Mouse (Mus musculus): ENCODE results near the gene Mcat.

Gene Mcat

GRCm38 (mm10) chr15:83535890-83536231 lies 27.7 kb downstream of the Mcat start:
- DNase-seq (ENCODE audit: low spot score), result no peak

- no peak for DNase-seq (ENCODE audit: low spot score)
Measured at GRCm38 (mm10) chr15:83534960-83535889, 28.4 kb downstream of the Mcat start.

- DNase-seq (ENCODE audit: low spot score), result no peak
Measured at GRCm38 (mm10) chr15:83532606-83533005, 31.0 kb downstream of the Mcat start.

- DNase-seq (ENCODE audit: low spot score), result no peak
Measured at GRCm38 (mm10) chr15:83531961-83532469, 31.6 kb downstream of the Mcat start.

- DNase-seq (ENCODE audit: low spot score), result no peak
Measured at GRCm38 (mm10) chr15:83530688-83531087, 32.9 kb downstream of the Mcat start.

GRCm38 (mm10) chr15:83530233-83530632 lies 33.4 kb downstream of the Mcat start:
- DNase-seq (ENCODE audit: low spot score), result no peak

- DNase-seq (ENCODE audit: low spot score), result no peak
Measured at GRCm38 (mm10) chr15:83529765-83530164, 33.8 kb downstream of the Mcat start.

- DNase-seq (ENCODE audit: low spot score), result no peak
Measured at GRCm38 (mm10) chr15:83528892-83529291, 34.7 kb downstream of the Mcat start.

- DNase-seq (ENCODE audit: low spot score), result no peak
Measured at GRCm38 (mm10) chr15:83527747-83528146, 35.8 kb downstream of the Mcat start.

- peak; percentile 27 for DNase-seq (ENCODE audit: low spot score)
Measured at GRCm38 (mm10) chr15:83527092-83527437, 36.5 kb downstream of the Mcat start.

- peak; percentile 74 for DNase-seq (ENCODE audit: low spot score)
Measured at GRCm38 (mm10) chr15:83526424-83527091, 37.0 kb downstream of the Mcat start, which contains the start of gene Bik. Gene Bik, plus strand, starts transcription at chr15:83526862.

- DNase-seq (ENCODE audit: low spot score), result no peak
Measured at GRCm38 (mm10) chr15:83524333-83524729, 39.3 kb downstream of the Mcat start.

- no peak for DNase-seq (ENCODE audit: low spot score)
Measured at GRCm38 (mm10) chr15:83523638-83524332, 39.8 kb downstream of the Mcat start.

GRCm38 (mm10) chr15:83523196-83523595 lies 40.4 kb downstream of the Mcat start:
- peak; percentile 57 for DNase-seq (ENCODE audit: low spot score)

- no peak for DNase-seq (ENCODE audit: low spot score)
Measured at GRCm38 (mm10) chr15:83520861-83521382, 42.7 kb downstream of the Mcat start.

- peak; percentile 87 for DNase-seq (ENCODE audit: low spot score)
Measured at GRCm38 (mm10) chr15:83518215-83519048, 45.2 kb downstream of the Mcat start.

- DNase-seq (ENCODE audit: low spot score), result no peak
Measured at GRCm38 (mm10) chr15:83515018-83515417, 48.6 kb downstream of the Mcat start.

GRCm38 (mm10) chr15:83512489-83513281 lies 50.9 kb downstream of the Mcat start:
- DNase-seq (ENCODE audit: low spot score), result no peak

GRCm38 (mm10) chr15:83510805-83511405 lies 52.7 kb downstream of the Mcat start, which contains the start of gene Ttll1:
Gene Ttll1, minus strand, starts transcription at chr15:83510893.
- DNase-seq (ENCODE audit: low spot score), result peak; percentile 96
